Mouse (Mus musculus) testis, adult 2 months (tissue): ENCODE data around the gene Kptn. TPM values are rescaled to one million over a fixed set of nuclear protein-coding genes. Genes with fewer than 3 reads are reported as not detected.
A peak's percentile ranks its signal among the peaks of the same experiment; 100 is the strongest.

Experiments
- H3K27ac ChIP-seq: fragments of 200-500 bp; 2 replicates; pipeline ENCODE4 v1.5.1; 2012; ENCODE audit warnings: low read depth, low read length; ENCODE audit not compliant: control insufficient read depth, insufficient read depth
- H3K27me3 ChIP-seq: fragments of 200-500 bp; 2 replicates; pipeline ENCODE4 v1.6.1; 2012; ENCODE audit warnings: mild to moderate bottlenecking, low read length, moderate library complexity; ENCODE audit not compliant: control insufficient read depth, insufficient read depth
- H3K36me3 ChIP-seq: fragments of 200-500 bp; 2 replicates; pipeline ENCODE4 v1.6.1; 2012; ENCODE audit warnings: mild to moderate bottlenecking, low read length; ENCODE audit not compliant: control insufficient read depth, insufficient read depth
- H3K4me1 ChIP-seq: fragments of 200-500 bp; 2 replicates; pipeline ENCODE4 v1.6.1; 2012; ENCODE audit warnings: low read length; ENCODE audit not compliant: control insufficient read depth, insufficient read depth
- H3K4me3 ChIP-seq: fragments of 200-500 bp; 2 replicates; pipeline ENCODE4 v1.5.1; 2012; ENCODE audit warnings: low read depth, mild to moderate bottlenecking, low read length, moderate library complexity, mixed read lengths; ENCODE audit not compliant: control insufficient read depth
- CTCF ChIP-seq: fragments of 200-500 bp; IDR thresholded peaks from 2 replicates; pipeline ENCODE4 v1.5.1; 2012; ENCODE audit warnings: low read depth, mild to moderate bottlenecking, inconsistent platforms, low read length, moderate library complexity; ENCODE audit not compliant: control insufficient read depth, insufficient read depth, insufficient replicate concordance
- POLR2A ChIP-seq: fragments of 200-500 bp; IDR thresholded peaks from 2 replicates; pipeline ENCODE4 v1.6.1; 2012; ENCODE audit warnings: low read depth, mild to moderate bottlenecking, inconsistent platforms, low read length, moderate library complexity; ENCODE audit not compliant: control insufficient read depth
- polyA plus RNA-seq: library from polyadenylated mRNA; depleted of rRNA; stranded (reverse); fragments of >200 nt; gene quantifications from 2 replicates; pipeline ENCODE4 v1.2.3, GENCODE M21; 2012

Gene Kptn
- polyA plus RNA-seq, 1 experiment = 14.4 TPM

GRCm38 (mm10) chr7:16125829-16126228 is 6.1 kb downstream of the Kptn start:
- Histone ChIP-seq H3K36me3 (no peaks in the 10 kb centered on the region; the same call in 1 of the 2 replicates), H3K4me1 (peaks cover 20% of the 10 kb centered on the region), H3K27me3 (no peaks in the 10 kb centered on the region), H3K4me3 (no peak overlapping the region), H3K27ac (no peak overlapping the region)
- TF ChIP-seq POLR2A = no peak
- TF ChIP-seq CTCF = no peak

- Histone ChIP-seq H3K4me3 (no peak overlapping the region), H3K4me1 (peaks cover 24% of the 10 kb centered on the region), H3K36me3 (no peaks in the 10 kb centered on the region; the same call in 1 of the 2 replicates), H3K27ac (no peak overlapping the region), H3K27me3 (no peaks in the 10 kb centered on the region)
- TF ChIP-seq CTCF = no peak
- no peak for TF ChIP-seq POLR2A
Measured at GRCm38 (mm10) chr7:16128344-16128743, 8.6 kb downstream of the Kptn start.

GRCm38 (mm10) chr7:16128899-16129298 is 9.2 kb downstream of the Kptn start:
- Histone ChIP-seq H3K27me3 (no peaks in the 10 kb centered on the region), H3K27ac (no peak overlapping the region), H3K4me3 (peak overlapping the region; percentile 89), H3K36me3 (no peaks in the 10 kb centered on the region; the same call in 1 of the 2 replicates), H3K4me1 (peaks cover 24% of the 10 kb centered on the region)
- TF ChIP-seq CTCF = no peak
- TF ChIP-seq POLR2A = no peak

GRCm38 (mm10) chr7:16129421-16129845 is 9.7 kb downstream of the Kptn start, which contains the start of gene Slc8a2:
Gene Slc8a2 (plus strand): TSS chr7:16129826.
- Histone ChIP-seq H3K4me1 (peaks cover 24% of the 10 kb centered on the region), H3K27me3 (no peaks in the 10 kb centered on the region), H3K4me3 (peak within 1 kb of the TSS; percentile 89), H3K36me3 (no peaks in the 10 kb centered on the region; the same call in 1 of the 2 replicates), H3K27ac (peak within 1 kb of the TSS; percentile 96)
- TF ChIP-seq POLR2A (peak; percentile 59; the same call in 1 of the 2 replicates), CTCF (no peak)

GRCm38 (mm10) chr7:16129846-16130691 is 10.4 kb downstream of the Kptn start:
- peaks cover 24% of the 10 kb centered on the region for H3K4me1 ChIP-seq
- peak overlapping the region; percentile 89 for H3K4me3 ChIP-seq
- no peaks in the 10 kb centered on the region for H3K27me3 ChIP-seq
- H3K27ac ChIP-seq = peak overlapping the region; percentile 96
- TF ChIP-seq POLR2A = peak; percentile 34
- no peak for TF ChIP-seq CTCF
- H3K36me3 ChIP-seq = no peaks in the 10 kb centered on the region; the same call in none of the 2 replicates

GRCm38 (mm10) chr7:16130956-16131634 is 11.4 kb downstream of the Kptn start:
- peaks cover 24% of the 10 kb centered on the region for H3K4me1 ChIP-seq
- TF ChIP-seq POLR2A (no peak), CTCF (no peak)
- peak overlapping the region; percentile 85 for H3K4me3 ChIP-seq

GRCm38 (mm10) chr7:16132161-16132581 is 12.5 kb downstream of the Kptn start:
- no peak overlapping the region for H3K27ac ChIP-seq
- no peaks in the 10 kb centered on the region; the same call in none of the 2 replicates for H3K36me3 ChIP-seq
- H3K4me3 ChIP-seq = no peak overlapping the region
- TF ChIP-seq POLR2A (no peak), CTCF (no peak)
- peaks cover 24% of the 10 kb centered on the region for H3K4me1 ChIP-seq
- no peaks in the 10 kb centered on the region for H3K27me3 ChIP-seq

More at GRCm38 (mm10) chr7:16130956-16131634, 11.4 kb downstream of the Kptn start:
- no peaks in the 10 kb centered on the region for H3K27me3 ChIP-seq
- H3K36me3 ChIP-seq = no peaks in the 10 kb centered on the region; the same call in none of the 2 replicates
- H3K27ac ChIP-seq = 0 out of 2 replicates have a peak overlapping the region, but pooled peaks have one; percentile 63
